Mouse (Mus musculus): ENCODE data around the gene Ctnnal1.

DNA sequence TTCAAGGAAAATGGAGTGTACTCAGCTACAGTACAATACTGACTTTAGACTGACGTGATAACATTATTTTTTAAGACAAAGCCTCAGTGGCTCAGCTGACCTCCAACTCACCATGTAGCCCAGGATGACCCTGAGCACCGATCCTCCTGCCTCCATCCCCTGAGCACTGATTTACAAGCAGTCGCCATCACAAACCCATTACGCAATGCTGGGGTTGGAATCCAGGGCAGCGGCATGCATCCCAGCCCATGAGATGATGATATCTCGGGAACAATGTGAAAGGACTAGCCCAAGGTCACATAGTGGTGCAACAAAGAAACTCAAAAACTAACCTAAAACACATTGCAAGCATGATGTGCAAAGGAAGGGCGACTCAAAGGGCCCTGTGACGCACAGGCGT is 40.8 kb downstream of the Ctnnal1 start:
- TF ChIP-seq MAZ (IDR thresholded peaks at IDR 0.05; ENCODE audit: low read depth, low read length) (no peak), ZNF384 (IDR thresholded peaks at IDR 0.05; ENCODE audit: low read depth, low read length) (no peak), CTCF (conservative IDR thresholded peaks at IDR 0.05 in 1 of 2, IDR thresholded peaks at IDR 0.05 in 1 of 2; ENCODE audit: low read depth in 2 of 2, low read length in 2 of 2) (no peak), ZMIZ1 (IDR thresholded peaks at IDR 0.05; ENCODE audit: low read depth, low read length) (no peak), EP300 (IDR thresholded peaks at IDR 0.05; ENCODE audit: low read length) (no peak), POLR2A (IDR thresholded peaks at IDR 0.05; ENCODE audit: low read depth, low read length) (no peak), SIN3A (IDR thresholded peaks at IDR 0.05; ENCODE audit: low read length) (no peak)
